Mouse (Mus musculus) frontal cortex, adult (tissue): Measurements from ENCODE around the gene Tmem260.

ENCODE experiments used
- ATAC-seq: cut with Nextera tagmentation; 2 replicates; pipeline ENCODE4 v1.9.2; 2017; ENCODE audit warnings: mild to moderate bottlenecking, moderate library complexity, mixed read lengths; ENCODE audit not compliant: low TSS enrichment

The Tmem260 gene

DNA sequence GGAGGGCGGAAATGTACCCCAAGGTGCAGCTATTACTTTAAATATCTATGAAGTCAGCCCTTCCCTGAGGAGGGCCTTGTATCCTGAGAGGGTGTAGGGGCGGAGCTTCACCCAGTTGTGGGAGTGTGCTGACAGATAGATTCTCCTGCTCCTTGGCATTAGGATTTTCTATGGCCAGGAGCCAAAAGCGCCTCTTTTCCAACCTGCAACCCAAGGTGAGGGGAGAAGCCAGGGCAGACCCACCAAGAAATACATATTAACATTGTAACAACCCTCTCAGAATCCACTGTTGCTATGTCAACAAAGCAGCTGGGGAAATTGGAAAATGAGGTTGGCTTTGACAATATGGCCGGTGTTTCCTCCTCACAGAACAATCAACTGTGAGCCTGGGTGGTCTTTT lies 107.3 kb downstream of the Tmem260 start:
- no peak for ATAC-seq

DNA sequence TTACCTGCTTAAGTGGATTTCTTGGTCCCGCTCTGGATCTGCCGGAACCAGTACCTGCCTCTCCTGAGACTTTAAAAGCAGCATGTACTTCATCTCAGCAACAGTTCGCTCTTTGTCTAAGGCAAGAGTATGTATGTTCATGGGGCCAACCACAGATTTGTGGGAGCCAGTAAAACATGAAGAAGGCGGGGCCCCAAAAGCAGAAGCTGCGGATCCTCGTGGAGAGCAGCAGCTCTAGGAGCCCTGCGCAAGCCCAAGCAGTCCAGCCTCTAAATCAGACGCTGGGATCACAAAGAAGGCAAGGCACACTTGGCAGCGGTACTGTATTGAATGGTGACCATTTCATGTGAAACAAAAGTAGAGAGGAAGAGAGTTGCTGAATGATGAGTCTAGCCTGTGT lies 107.8 kb downstream of the Tmem260 start:
- ATAC-seq, result no peak

DNA sequence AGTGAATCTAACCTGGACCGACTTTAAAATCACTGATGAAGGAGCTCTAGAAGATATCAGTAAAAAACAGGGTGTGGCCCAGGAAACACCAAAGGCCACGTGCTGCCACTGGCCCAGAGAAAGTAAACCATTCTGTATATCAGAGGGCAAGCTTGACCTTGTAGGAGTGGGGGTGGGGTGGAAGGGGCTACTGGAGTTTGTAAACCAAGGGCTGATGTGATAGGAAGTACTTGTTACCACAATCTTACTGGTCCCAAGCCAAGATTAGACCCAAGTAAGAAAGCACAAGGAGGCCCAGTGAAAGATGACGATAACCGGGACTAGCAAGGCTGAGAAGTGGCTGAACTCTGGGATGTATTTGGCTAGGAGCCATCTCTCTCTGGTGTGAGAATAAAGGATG lies 113.1 kb downstream of the Tmem260 start:
- ATAC-seq, result no peak

DNA sequence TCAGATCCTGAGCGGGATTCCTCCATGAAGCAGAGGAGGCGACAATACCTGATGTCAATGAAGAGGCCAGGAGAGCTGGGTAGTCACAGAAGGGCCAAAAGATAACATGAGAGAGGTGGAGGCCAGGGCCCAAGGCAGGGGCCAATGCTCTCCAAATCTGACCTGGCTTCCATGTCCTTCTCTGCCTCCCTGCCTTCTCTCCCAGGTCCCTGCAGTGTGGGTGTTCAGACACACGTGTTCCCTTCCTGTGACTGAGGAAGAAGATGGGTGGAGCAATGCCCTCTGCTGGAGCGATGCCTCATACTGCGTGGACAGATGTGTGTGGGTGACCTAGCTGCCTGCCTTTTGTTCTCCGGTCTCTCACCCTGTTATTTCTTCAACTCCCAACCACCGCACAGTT lies 113.8 kb downstream of the Tmem260 start:
- ATAC-seq, result no peak

DNA sequence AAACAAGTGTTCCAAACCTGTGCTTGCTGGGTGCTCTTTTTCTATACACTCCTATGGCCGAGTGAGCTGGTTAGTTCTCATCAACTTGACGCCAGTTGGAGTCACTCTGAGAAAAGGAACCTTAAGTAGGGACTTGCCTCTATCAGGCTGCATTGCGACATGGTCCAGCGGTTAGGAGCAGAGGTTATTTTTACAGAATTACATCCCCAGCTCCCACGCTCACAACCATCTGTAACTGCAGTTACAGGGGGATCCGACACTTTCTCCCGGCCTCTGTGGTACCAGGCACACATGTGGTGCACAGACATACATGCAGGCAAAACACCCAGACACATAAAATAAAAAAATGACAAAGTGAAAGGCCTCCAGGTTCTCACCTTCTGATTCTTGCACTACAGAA lies 120.7 kb downstream of the Tmem260 start:
- ATAC-seq, result no peak
